Mouse (Mus musculus) olfactory bulb, adult 2 months (tissue): ENCODE measurements at regions not wholly inside any gene's neighbourhood (a gene's known extent, or its start where the extent isn't known, plus 50 kb on each side); places are given as distances from the start of the nearest gene placed in this dataset.

ENCODE experiments used
- H3K27ac ChIP-seq: fragments of 200-500 bp; 2 replicates; pipeline ENCODE4 v1.5.1; 2012; ENCODE audit warnings: low read depth, low read length; ENCODE audit not compliant: insufficient read depth
- H3K4me1 ChIP-seq: fragments of 200-500 bp; 2 replicates; pipeline ENCODE4 v1.6.1; 2012; ENCODE audit warnings: low read length; ENCODE audit not compliant: control insufficient read depth, insufficient read depth
- H3K4me3 ChIP-seq: fragments of 200-500 bp; 2 replicates; pipeline ENCODE4 v1.5.1; 2012; ENCODE audit warnings: mild to moderate bottlenecking, low read depth, low read length, moderate library complexity; ENCODE audit not compliant: insufficient read depth
- CTCF ChIP-seq: fragments of 200-500 bp; IDR thresholded peaks from 2 replicates; pipeline ENCODE4 v1.5.1; 2012; ENCODE audit warnings: low read depth, mild to moderate bottlenecking, low read length, moderate library complexity; ENCODE audit not compliant: insufficient read depth
- POLR2A ChIP-seq: fragments of 200-500 bp; IDR thresholded peaks from 2 replicates; pipeline ENCODE4 v1.6.1; 2012; ENCODE audit warnings: mild to moderate bottlenecking, low read depth, low read length, moderate library complexity; ENCODE audit not compliant: insufficient read depth
- WGBS: fragments of 180-500 bp; shearing (Covaris S2); methylation state at CpG from one replicate; pipeline ENCODE4 v1.1.7; 2018; 5-methylcytosine and 5-hydroxymethylcytosine counted together

GRCm38 (mm10) chr5:53413677-53414076 is 52.3 kb upstream of the Rbpj start:
- TF ChIP-seq POLR2A: no peak

GRCm38 (mm10) chr5:53415472-53415871 is 50.5 kb upstream of the Rbpj start:
- Histone ChIP-seq H3K27ac (no peak overlapping the region), H3K4me1 (no peaks in the 10 kb centered on the region), H3K4me3 (no peak overlapping the region)
- no peak for TF ChIP-seq POLR2A
- no peak for TF ChIP-seq CTCF
- 98% methylated on average over 2 of the region's 2 CpGs for WGBS

More at GRCm38 (mm10) chr5:53413677-53414076, 52.3 kb upstream of the Rbpj start:
- Histone ChIP-seq H3K4me1 (no peaks in the 10 kb centered on the region), H3K4me3 (no peak overlapping the region), H3K27ac (no peak overlapping the region)
- WGBS: 89% methylated on average over 3 of the region's 3 CpGs
